Mouse (Mus musculus) forebrain, embryonic 15.5 days (tissue): ENCODE data around the gene Ccdc24. TPM values are rescaled to one million over a fixed set of nuclear protein-coding genes. Genes with fewer than 3 reads are reported as not detected.

Experiments used
- ATAC-seq: fragments of 200-750 bp; cut with Nextera tagmentation; replicated peaks from 2 replicates; pipeline ENCODE4 v1.8.0; 2017; ENCODE audit warnings: mild to moderate bottlenecking, moderate TSS enrichment, moderate library complexity
- H3K27ac ChIP-seq: fragments of 300-500 bp; sonication (generic); replicated peaks from 2 replicates; pipeline ENCODE4 v1.5.1; 2015; ENCODE audit warnings: mild to moderate bottlenecking, inconsistent platforms
- H3K27me3 ChIP-seq: fragments of 300-500 bp; sonication (generic); 2 replicates; pipeline ENCODE4 v1.6.1; 2015; ENCODE audit warnings: inconsistent platforms
- H3K36me3 ChIP-seq: fragments of 300-500 bp; sonication (generic); 2 replicates; pipeline ENCODE4 v1.6.1; 2015; ENCODE audit warnings: mild to moderate bottlenecking, inconsistent platforms
- H3K4me1 ChIP-seq: fragments of 300-500 bp; sonication (generic); 2 replicates; pipeline ENCODE4 v1.6.1; 2015; ENCODE audit warnings: inconsistent platforms
- H3K4me2 ChIP-seq: fragments of 300-500 bp; sonication (generic); replicated peaks from 2 replicates; pipeline ENCODE4 v1.6.1; 2015; ENCODE audit warnings: mild to moderate bottlenecking, inconsistent platforms
- H3K4me3 ChIP-seq: fragments of 300-500 bp; sonication (generic); 2 replicates; pipeline ENCODE4 v1.5.1; 2015; ENCODE audit warnings: mild to moderate bottlenecking, inconsistent platforms
- H3K9ac ChIP-seq: fragments of 300-500 bp; sonication (generic); replicated peaks from 2 replicates; pipeline ENCODE4 v1.6.1; 2015; ENCODE audit warnings: mild to moderate bottlenecking, inconsistent platforms
- H3K9me3 ChIP-seq: fragments of 300-500 bp; sonication (generic); 2 replicates; pipeline ENCODE4 v1.6.1; 2016; ENCODE audit warnings: inconsistent platforms
- WGBS: fragments of 180-500 bp; shearing (Covaris S2); methylation state at CpG from one replicate; pipeline ENCODE4 v1.1.7; 2015; ENCODE audit warnings: mixed read lengths; 5-methylcytosine and 5-hydroxymethylcytosine counted together
- polyA plus RNA-seq: library from polyadenylated mRNA; unstranded; fragments of >200 nt; fragmentation: Nextera tagmentation; extraction: Ambion mirVana; gene quantifications from 2 replicates; pipeline ENCODE4 v1.2.1, GENCODE M21; 2015

Gene Ccdc24
- polyA plus RNA-seq, 1 experiment from 2014 or later: 1.7 TPM

- Histone ChIP-seq H3K9me3 (no peaks in the 10 kb centered on the region), H3K36me3 (no peaks in the 10 kb centered on the region), H3K27ac (no peak overlapping the region), H3K9ac (no peak overlapping the region), H3K27me3 (no peaks in the 10 kb centered on the region), H3K4me1 (peaks cover 15% of the 10 kb centered on the region; the same call in 1 of the 2 replicates), H3K4me2 (no peak overlapping the region), H3K4me3 (no peak overlapping the region)
- ATAC-seq: no peak
- WGBS: 78% methylated on average over 7 of the region's 7 CpGs
These were observed 21.5 kb downstream of the Ccdc24 start for GRCm38 (mm10) chr4:117850871-117851270.

- Histone ChIP-seq H3K27me3 (no peaks in the 10 kb centered on the region), H3K9me3 (no peaks in the 10 kb centered on the region), H3K27ac (no peak overlapping the region), H3K4me2 (no peak overlapping the region), H3K36me3 (no peaks in the 10 kb centered on the region), H3K4me3 (no peak overlapping the region), H3K4me1 (peaks cover 15% of the 10 kb centered on the region; the same call in 1 of the 2 replicates), H3K9ac (no peak overlapping the region)
- no peak for ATAC-seq
- whole genome bisulfite sequencing: 67% methylated on average over 7 of the region's 7 CpGs
These were observed 22.2 kb downstream of the Ccdc24 start for GRCm38 (mm10) chr4:117850176-117850575.

GRCm38 (mm10) chr4:117849506-117849905 is 22.9 kb downstream of the Ccdc24 start:
- Histone ChIP-seq H3K9me3 (no peaks in the 10 kb centered on the region), H3K4me3 (no peak overlapping the region), H3K4me2 (no peak overlapping the region), H3K27ac (no peak overlapping the region), H3K27me3 (no peaks in the 10 kb centered on the region), H3K9ac (no peak overlapping the region), H3K4me1 (peaks cover 15% of the 10 kb centered on the region; the same call in 1 of the 2 replicates), H3K36me3 (no peaks in the 10 kb centered on the region)
- no peak for ATAC-seq
- WGBS: 17% methylated on average over 5 of the region's 5 CpGs

DNA sequence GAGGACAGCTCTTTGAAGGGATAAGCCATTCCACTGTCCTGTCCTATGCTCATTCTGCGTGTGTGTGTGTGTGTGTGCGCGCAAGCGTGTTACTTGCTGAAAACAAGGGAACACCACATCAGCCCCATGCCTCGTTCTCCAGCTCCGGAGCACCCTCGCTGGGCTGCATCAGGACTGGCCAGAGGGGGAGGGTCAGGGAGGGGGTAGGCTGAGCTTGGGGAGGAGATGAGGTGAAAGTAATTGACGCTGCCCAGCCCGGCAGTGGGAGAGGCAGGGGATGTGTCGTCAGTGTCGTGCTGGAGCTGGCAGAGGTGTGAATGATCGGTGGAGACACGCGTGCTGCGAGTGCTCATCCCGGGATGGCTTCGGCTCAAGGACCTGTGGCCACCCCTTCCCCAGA is 23.3 kb downstream of the Ccdc24 start:
- 42% methylated on average over 17 of the region's 17 CpGs for WGBS
- H3K9me3 ChIP-seq: no peaks in the 10 kb centered on the region
- no peak for ATAC-seq
- no peak overlapping the region for H3K4me3 ChIP-seq
- H3K27me3 ChIP-seq: no peaks in the 10 kb centered on the region
- H3K4me1 ChIP-seq: peaks cover 15% of the 10 kb centered on the region; the same call in 1 of the 2 replicates
- no peaks in the 10 kb centered on the region for H3K36me3 ChIP-seq
- H3K27ac ChIP-seq: no peak overlapping the region
- H3K4me2 ChIP-seq: no peak overlapping the region
- no peak overlapping the region for H3K9ac ChIP-seq

DNA sequence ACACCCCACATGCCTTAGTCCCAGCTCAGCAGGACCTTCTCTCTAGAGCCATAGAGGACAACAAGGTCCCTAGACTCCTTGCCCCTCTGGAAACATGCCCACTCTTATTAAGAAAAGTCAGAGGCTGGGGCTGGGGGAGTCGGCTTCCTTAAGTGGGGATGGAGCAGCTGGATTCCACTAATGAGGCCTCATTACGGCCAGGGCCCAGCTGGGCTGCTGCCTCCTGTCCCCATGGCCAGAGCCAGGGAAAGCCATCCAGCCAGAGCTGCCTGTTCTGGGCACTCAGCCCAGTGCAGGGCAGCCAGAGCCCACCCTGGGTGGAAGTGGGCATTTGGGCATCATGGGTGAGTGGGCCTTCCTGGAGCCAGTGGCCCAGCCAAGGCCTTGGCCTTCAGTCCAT is 25.3 kb downstream of the Ccdc24 start:
- Histone ChIP-seq H3K4me1 (peaks cover 15% of the 10 kb centered on the region; the same call in 1 of the 2 replicates), H3K27me3 (no peaks in the 10 kb centered on the region), H3K4me3 (no peak overlapping the region), H3K9me3 (no peaks in the 10 kb centered on the region), H3K9ac (no peak overlapping the region), H3K27ac (no peak overlapping the region), H3K4me2 (no peak overlapping the region), H3K36me3 (no peaks in the 10 kb centered on the region)
- peak; percentile 41; the same call in 1 of the 2 replicates for ATAC-seq
- WGBS: 15% methylated on average over 2 of the region's 2 CpGs

- Histone ChIP-seq H3K4me1 (peaks cover 15% of the 10 kb centered on the region; the same call in 1 of the 2 replicates), H3K4me3 (no peak overlapping the region), H3K9ac (no peak overlapping the region), H3K27me3 (no peaks in the 10 kb centered on the region), H3K4me2 (no peak overlapping the region), H3K36me3 (no peaks in the 10 kb centered on the region), H3K27ac (no peak overlapping the region), H3K9me3 (no peaks in the 10 kb centered on the region)
- 95% methylated on average over 4 of the region's 4 CpGs for WGBS
- no peak for ATAC-seq
These were observed 26.1 kb downstream of the Ccdc24 start for GRCm38 (mm10) chr4:117846261-117846660.

GRCm38 (mm10) chr4:117845316-117845715 is 27.0 kb downstream of the Ccdc24 start:
- no peak overlapping the region for H3K27ac ChIP-seq
- H3K9ac ChIP-seq: no peak overlapping the region
- 80% methylated on average over 11 of the region's 11 CpGs for WGBS
- H3K4me2 ChIP-seq: no peak overlapping the region
- H3K4me1 ChIP-seq: peaks cover 15% of the 10 kb centered on the region; the same call in 1 of the 2 replicates
- no peak overlapping the region for H3K4me3 ChIP-seq
- no peaks in the 10 kb centered on the region for H3K9me3 ChIP-seq
- no peaks in the 10 kb centered on the region for H3K27me3 ChIP-seq
- ATAC-seq: no peak
- no peaks in the 10 kb centered on the region for H3K36me3 ChIP-seq

DNA sequence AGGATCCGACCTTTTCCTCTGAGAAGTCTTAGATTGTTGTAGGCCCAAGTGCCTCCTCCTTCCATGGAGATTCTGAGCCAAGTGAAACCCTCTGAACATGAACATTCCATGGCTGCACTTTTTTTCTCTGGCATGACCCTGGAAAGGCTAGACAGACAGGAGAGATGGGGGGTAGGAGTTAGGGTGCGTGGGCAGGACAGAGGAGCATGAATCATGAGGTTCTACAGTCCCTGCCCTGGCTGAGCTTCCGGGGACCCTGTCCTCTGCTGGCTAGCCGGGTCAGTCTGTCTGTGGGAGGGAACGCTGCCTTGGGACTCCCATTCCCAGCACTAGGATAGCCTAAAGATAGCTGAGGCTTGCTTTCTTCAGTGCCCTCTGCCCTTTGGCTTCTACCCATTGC is 27.9 kb downstream of the Ccdc24 start:
- no peak overlapping the region for H3K4me2 ChIP-seq
- no peak for ATAC-seq
- H3K4me1 ChIP-seq: peaks cover 6% of the 10 kb centered on the region; the same call in 1 of the 2 replicates
- no peak overlapping the region for H3K9ac ChIP-seq
- no peaks in the 10 kb centered on the region for H3K27me3 ChIP-seq
- no peaks in the 10 kb centered on the region for H3K9me3 ChIP-seq
- WGBS: 90% methylated on average over 5 of the region's 5 CpGs
- no peaks in the 10 kb centered on the region for H3K36me3 ChIP-seq
- no peak overlapping the region for H3K27ac ChIP-seq
- H3K4me3 ChIP-seq: no peak overlapping the region

- H3K27me3 ChIP-seq: no peaks in the 10 kb centered on the region
- H3K9ac ChIP-seq: no peak overlapping the region
- H3K27ac ChIP-seq: no peak overlapping the region
- H3K4me3 ChIP-seq: no peak overlapping the region
- H3K9me3 ChIP-seq: no peaks in the 10 kb centered on the region
- H3K36me3 ChIP-seq: no peaks in the 10 kb centered on the region
- no peak overlapping the region for H3K4me2 ChIP-seq
- ATAC-seq: no peak
- WGBS: 82% methylated on average over 5 of the region's 5 CpGs
- no peaks in the 10 kb centered on the region for H3K4me1 ChIP-seq
These were observed 29.3 kb downstream of the Ccdc24 start for GRCm38 (mm10) chr4:117843101-117843500.

- Histone ChIP-seq H3K9ac (no peak overlapping the region), H3K4me2 (no peak overlapping the region), H3K4me1 (no peaks in the 10 kb centered on the region), H3K9me3 (no peaks in the 10 kb centered on the region), H3K4me3 (no peak overlapping the region), H3K36me3 (no peaks in the 10 kb centered on the region), H3K27ac (no peak overlapping the region), H3K27me3 (no peaks in the 10 kb centered on the region)
- ATAC-seq: no peak
- WGBS: 82% methylated on average over 3 of the region's 3 CpGs
These were observed 30.8 kb downstream of the Ccdc24 start for GRCm38 (mm10) chr4:117841566-117841965.

GRCm38 (mm10) chr4:117840821-117841220 is 31.5 kb downstream of the Ccdc24 start:
- no peak for ATAC-seq
- Histone ChIP-seq H3K4me1 (no peaks in the 10 kb centered on the region), H3K27me3 (no peaks in the 10 kb centered on the region), H3K9ac (no peak overlapping the region), H3K36me3 (no peaks in the 10 kb centered on the region), H3K27ac (no peak overlapping the region), H3K9me3 (no peaks in the 10 kb centered on the region), H3K4me2 (no peak overlapping the region), H3K4me3 (no peak overlapping the region)
- WGBS: 96% methylated on average over 5 of the region's 5 CpGs

DNA sequence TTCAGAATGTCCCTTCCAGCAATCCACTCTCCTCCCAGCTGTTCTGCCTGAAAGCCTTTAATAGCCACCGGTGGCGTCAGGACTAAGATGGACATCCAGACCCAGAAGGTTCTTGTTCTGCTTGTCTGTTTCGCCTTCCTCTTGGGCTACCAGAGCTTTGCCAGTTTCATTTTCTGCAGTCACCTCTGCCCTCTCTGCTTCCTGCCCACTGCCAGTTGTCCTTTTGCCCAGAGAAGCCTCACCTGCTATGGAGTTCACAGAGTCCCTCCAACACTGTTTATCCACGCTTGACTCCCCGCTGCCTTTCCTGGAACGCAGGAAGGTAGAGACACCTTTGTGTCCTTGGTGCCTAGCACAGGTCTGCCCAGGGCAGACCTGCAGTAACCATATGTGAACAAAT is 33.0 kb downstream of the Ccdc24 start:
- Histone ChIP-seq H3K27me3 (no peaks in the 10 kb centered on the region), H3K4me3 (no peak overlapping the region), H3K4me1 (peaks cover 9% of the 10 kb centered on the region), H3K27ac (no peak overlapping the region), H3K4me2 (no peak overlapping the region), H3K36me3 (no peaks in the 10 kb centered on the region), H3K9ac (no peak overlapping the region), H3K9me3 (no peaks in the 10 kb centered on the region)
- ATAC-seq: no peak
- 77% methylated on average over 6 of the region's 6 CpGs for WGBS

DNA sequence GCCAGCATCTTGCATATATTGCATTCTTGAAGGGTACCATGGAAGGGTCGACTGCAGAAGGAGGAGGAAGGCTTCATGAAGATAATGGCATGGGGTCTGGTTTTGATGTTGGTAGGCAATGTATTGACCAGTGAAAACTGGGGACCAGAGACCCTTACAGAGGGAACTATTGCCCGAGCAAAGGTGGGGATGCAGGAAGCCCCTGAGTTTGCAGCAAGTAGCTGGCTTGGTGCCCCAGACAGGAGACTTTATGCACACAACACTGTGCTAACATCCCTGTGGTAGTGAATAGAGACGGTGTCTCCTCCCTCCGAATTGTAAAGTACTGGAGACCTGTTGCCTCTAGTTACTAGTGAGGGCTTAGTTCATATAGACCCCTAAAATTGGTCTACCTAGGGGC is 35.1 kb downstream of the Ccdc24 start:
- Histone ChIP-seq H3K9me3 (no peaks in the 10 kb centered on the region), H3K4me2 (no peak overlapping the region), H3K4me1 (peaks cover 12% of the 10 kb centered on the region), H3K27ac (no peak overlapping the region), H3K4me3 (no peak overlapping the region), H3K9ac (no peak overlapping the region), H3K27me3 (no peaks in the 10 kb centered on the region), H3K36me3 (no peaks in the 10 kb centered on the region)
- WGBS: 66% methylated on average over 4 of the region's 4 CpGs
- no peak for ATAC-seq
